Mouse (Mus musculus) adrenal gland, postnatal 4 days (tissue): ENCODE results near the gene Rab4a. TPM values are rescaled to one million over a fixed set of nuclear protein-coding genes. Genes with fewer than 3 reads are reported as not detected.
A peak's percentile ranks its signal among the peaks of the same experiment; 100 is the strongest.

Source experiments
- DNase-seq, 2 experiments: peaks; one replicate each; pipeline ENCODE4 v3.0.0; 2021 to 2022; ENCODE audit warnings: low spot score in 2 of 2, mixed read lengths in 2 of 2
- long read RNA-seq, 2 experiments: library from polyadenylated mRNA; stranded (forward); transcript quantifications; one replicate each; pipeline ENCODE4 v2.0.0; 2021
- total RNA-seq, 2 experiments: library from RNA; stranded (reverse); gene quantifications; 2 replicates each; pipeline ENCODE4 v1.2.3; 2021

Gene Rab4a
- total RNA-seq: 10 to 100 TPM; 29.5 to 30.9 TPM
- long read RNA-seq, experiment 1, transcript Rab4a-202 (8 exons, 1,419 nt): major isoform, 37 of 46 reads
- long read RNA-seq, experiment 1, partial matches to known transcripts: 0 of 46 reads
- long read RNA-seq, experiment 1, other reads (novel, unspliced or antisense): 9 of 46 reads
- long read RNA-seq, experiment 2, transcript Rab4a-202 (8 exons, 1,419 nt): major isoform, 42 of 56 reads
- long read RNA-seq, experiment 2, partial matches to known transcripts: 3 of 56 reads
- long read RNA-seq, experiment 2, other reads (novel, unspliced or antisense): 10 of 56 reads

- DNase-seq: peak; percentile 55 to 66
These were observed at the start of gene Rab4a for GRCm38 (mm10) chr8:123805718-123806373. Rab4a (plus strand) TSS chr8:123805985.

GRCm38 (mm10) chr8:123756901-123757300 lies 48.9 kb upstream of the Rab4a start:
- DNase-seq: no peak

GRCm38 (mm10) chr8:123758935-123759334 lies 46.9 kb upstream of the Rab4a start:
- DNase-seq: no peak

DNA sequence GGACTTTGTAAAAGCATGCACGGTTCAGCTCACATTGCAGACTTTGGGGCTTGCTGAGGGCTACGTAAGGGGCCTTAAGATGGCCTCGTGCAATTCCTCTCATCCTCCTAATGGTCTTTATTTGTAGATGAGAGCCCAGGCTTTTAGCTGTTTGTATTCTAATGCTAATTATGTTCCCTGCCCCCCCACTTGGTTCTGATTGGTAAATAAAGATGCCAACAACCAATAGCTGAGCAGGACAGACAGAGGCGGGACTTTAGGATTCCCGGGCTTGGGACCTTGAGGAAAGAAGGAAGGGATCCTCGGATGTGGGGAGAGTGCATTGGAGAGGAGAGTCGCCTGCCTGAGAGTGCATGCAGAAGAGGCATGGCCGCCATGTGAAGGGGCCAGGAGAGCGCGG lies 45.9 kb upstream of the Rab4a start:
- no peak for DNase-seq

- DNase-seq: no peak
These were observed 45.2 kb upstream of the Rab4a start for GRCm38 (mm10) chr8:123760579-123760978.

GRCm38 (mm10) chr8:123761266-123761882 lies 44.4 kb upstream of the Rab4a start:
- no peak for DNase-seq

DNA sequence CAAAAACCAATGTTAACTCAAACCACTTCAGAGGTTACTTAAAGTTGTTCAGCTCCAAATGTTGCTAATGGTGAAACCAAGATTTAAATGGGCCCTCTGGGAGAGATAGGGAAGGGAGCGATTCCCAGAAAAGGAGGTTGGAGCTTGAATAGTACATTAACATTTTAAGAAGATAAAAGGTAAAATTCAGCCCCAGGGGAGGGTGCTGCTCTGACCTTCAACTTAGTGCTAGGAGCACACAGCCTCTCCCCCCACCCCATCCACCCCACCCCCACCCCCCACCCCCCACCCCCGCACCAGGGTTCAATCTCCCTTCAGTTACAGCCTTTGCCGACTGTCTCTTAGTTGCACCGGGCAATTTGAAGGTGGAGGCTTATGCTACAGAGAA lies 43.9 kb upstream of the Rab4a start:
- no peak for DNase-seq

- no peak for DNase-seq
These were observed 42.4 kb upstream of the Rab4a start for GRCm38 (mm10) chr8:123763355-123763754.

DNA sequence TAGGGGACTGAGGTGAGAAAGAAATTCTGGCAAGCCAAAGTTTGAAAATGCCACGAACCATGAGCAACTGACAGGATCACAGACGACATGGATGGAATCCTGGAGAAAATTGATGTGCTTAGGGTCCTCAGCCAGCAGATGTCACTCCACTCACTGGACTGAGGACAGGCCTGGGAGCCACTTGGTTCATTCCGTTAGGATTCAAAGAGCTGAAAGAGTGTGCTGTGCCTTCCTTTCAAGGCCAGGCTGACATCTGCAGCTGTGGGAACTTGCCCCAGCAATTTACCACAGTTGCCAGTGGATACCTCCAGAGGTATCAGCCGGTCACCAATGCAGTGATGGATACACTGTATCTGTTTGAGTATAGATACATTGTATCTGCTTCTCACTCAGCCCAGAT lies 41.1 kb upstream of the Rab4a start:
- no peak for DNase-seq

- no peak for DNase-seq
These were observed 39.3 kb upstream of the Rab4a start for GRCm38 (mm10) chr8:123766516-123766915.

GRCm38 (mm10) chr8:123767874-123768273 lies 37.9 kb upstream of the Rab4a start:
- no peak for DNase-seq

DNA sequence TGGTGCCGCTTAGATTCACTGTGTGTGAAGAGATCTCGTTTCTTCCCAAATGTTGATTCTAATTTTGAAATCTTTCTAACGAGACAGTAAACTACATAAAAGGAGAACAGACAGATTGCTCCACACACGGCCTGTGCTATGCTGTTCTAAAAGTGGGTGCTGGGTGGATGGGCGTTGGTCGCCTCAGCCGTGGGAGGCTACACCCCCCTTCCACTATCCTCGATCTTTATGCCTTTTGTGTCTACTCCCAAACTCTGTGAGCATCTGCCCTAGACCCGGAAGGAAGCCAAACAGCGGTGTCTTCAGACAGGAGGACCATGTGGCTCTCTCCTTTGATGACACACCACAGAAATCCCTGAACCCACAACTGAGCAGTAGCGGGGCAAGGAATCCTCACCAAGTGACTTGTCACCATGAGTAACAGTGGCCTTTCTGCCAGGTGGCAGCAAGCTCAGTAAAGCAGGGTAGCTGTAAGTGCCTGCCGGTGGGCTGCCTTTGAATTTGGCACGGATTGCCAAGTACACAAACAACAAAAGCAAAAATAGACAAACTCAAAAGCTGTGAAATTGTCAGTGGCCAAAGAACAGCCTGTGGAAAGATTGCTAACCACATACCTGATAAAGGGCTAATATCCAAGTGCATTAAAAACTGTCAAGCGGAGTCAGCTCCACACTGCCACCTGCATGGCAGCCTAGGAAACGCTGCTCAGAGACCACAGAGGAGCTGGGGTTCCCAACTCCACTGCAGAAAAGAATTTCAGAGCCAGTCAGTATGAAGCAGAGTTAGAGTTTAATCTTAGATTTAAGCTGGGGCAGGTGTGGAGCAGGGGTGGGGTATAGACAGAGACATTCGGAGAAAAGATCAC lies 37.1 kb upstream of the Rab4a start:
- DNase-seq: peak in 1 of 2 experiments; percentile 33

DNA sequence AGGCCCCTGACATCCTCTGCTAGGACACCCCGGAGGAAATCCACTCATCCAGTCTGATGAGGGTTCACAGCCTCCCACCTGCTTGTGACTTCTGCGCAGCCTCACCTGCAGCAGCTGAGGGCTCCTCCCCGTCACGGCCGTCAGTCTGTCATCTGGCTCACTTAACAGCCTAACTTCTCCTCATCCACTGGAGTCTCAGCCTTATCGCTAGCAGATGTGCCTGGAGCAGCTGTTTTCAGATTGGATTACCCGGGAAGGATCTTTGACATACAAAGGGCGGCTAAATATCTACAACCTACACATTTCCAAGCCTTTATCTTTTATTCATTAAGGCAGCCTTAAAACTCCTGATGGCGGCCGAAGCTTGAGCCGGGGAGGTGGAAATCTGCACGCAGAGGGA lies 32.3 kb upstream of the Rab4a start:
- DNase-seq: no peak

- DNase-seq: no peak
These were observed 31.3 kb upstream of the Rab4a start for GRCm38 (mm10) chr8:123774491-123774890.

- no peak for DNase-seq
These were observed 28.5 kb upstream of the Rab4a start for GRCm38 (mm10) chr8:123777319-123777718.

DNA sequence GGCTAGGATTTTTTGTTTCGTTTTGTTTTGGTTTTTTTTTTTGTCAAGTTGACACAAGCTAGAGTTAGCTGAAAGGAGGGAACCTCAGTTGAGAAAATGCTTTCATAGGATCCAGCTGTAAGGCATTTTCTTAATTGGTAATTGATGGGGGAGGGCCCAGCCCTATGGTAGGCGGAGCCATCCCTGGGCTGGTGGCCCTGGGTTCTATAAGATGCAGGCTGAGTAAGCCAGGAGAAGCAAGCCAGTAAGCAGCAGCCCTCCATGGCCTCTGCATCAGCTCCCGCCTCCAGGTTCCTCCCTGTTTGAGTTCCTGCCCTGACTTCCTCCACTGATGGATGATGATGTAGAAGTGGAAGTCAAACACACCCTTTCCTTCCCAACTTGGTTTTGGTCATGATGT lies 25.3 kb upstream of the Rab4a start:
- DNase-seq: no peak

GRCm38 (mm10) chr8:123781256-123781655 lies 24.5 kb upstream of the Rab4a start:
- no peak for DNase-seq

- peak; percentile 31 to 65 for DNase-seq
These were observed 22.1 kb upstream of the Rab4a start for GRCm38 (mm10) chr8:123783525-123784249.

DNA sequence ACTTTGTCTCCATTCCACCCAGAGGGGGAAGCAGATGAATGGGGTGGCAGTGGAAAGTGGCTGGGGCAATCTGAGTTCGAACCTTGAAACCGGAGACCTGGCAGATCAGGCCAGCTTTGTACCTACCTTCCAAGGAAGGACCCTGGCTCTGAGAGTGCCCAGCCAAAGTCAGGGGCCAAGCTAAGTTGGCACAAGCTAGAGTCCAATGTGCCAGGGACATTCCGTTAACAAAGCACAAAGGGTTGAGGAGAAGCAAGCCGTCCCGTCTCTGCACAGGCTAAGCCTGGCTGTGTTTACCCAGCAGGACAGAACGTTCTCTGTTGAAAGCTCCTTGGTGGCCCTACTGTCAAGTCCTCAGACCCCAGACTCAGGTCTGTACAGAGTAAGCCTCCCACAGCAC lies 19.6 kb upstream of the Rab4a start:
- DNase-seq: no peak

- DNase-seq: no peak
These were observed 19.1 kb upstream of the Rab4a start for GRCm38 (mm10) chr8:123786644-123787043.
